14 mouse cellular contexts compared by ENCODE assay signal in the genomic region with DNA sequence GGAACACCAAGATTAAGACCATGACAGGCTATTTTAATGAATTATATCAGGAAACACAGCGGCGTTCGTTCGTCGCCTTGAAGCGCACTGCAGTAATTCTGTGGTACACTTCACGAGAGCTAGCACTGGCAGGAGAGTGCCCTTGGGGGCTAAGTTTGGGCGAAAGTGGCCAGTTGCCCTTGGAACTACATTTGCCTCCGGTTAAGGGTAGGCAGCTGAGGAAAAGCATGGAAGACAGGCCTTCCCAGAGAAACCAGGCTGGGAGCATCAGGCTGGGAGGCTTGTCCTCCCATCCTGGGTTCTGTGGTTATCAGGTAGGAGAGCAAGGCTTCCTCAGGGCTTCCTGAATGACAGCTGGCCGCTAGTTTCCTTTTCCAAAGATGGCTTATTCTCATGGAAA. TPM values are rescaled to one million over a fixed set of nuclear protein-coding genes. Genes with fewer than 3 reads are reported as not detected.
DNase-seq lines count a peak whose midpoint lies in the region; ATAC-seq and TF ChIP-seq lines count a peak whose summit lies in the region.
"Had no signal": no experiment of that assay in that cellular context is flagged by ENCODE, and none has a peak within 500 bp of the region (broad histone marks: within the 10 kb centered on the region; RNA-seq: fewer than 3 reads in every experiment).

No protein-coding gene starts in this region.

- peak overlapping the region; percentile 59; the same call in 1 of the 2 replicates for H3K27ac ChIP-seq in cerebellum, adult 2 months (ENCODE audit: insufficient read depth, low read length)
- no peak overlapping the region for H3K27ac ChIP-seq in limb, embryonic 11.5 days (replicated peaks; ENCODE audit: low read depth, low read length)
- H3K27ac ChIP-seq in limb, embryonic 10.5 days, result no peak overlapping the region
- H3K27ac ChIP-seq in intestine, postnatal 0 days (ENCODE audit: low read depth, low read length), result no peak overlapping the region
- H3K27ac ChIP-seq in forebrain, embryonic 13.5 days, result no peak overlapping the region
- H3K27ac ChIP-seq: left cerebral cortex, adult 2 months; stomach, embryonic 15.5 days had no signal

- DNase-seq in cerebellum, adult 2 months, result peak in 1 of 2 experiments; percentile 42
- no peak for DNase-seq in cerebellum, adult 11-12 months
- peak; percentile 18 for DNase-seq in limb, embryonic 11.5 days (ENCODE audit: low spot score)
- no peak for DNase-seq in limb, embryonic 10.5 days (ENCODE audit: low spot score)
- DNase-seq in adrenal gland, adult 2 months, result peak; percentile 76
- no peak for DNase-seq in gastrocnemius, postnatal 14 days
- DNase-seq: cerebellum, adult 9-11 months; kidney, postnatal 4 days; lung, adult 18-20 months had no signal

- 79% methylated on average over 10 of the region's 10 CpGs for WGBS in cerebellum, adult 2 months
- WGBS in limb, embryonic 11.5 days, result 72% methylated on average over 10 of the region's 10 CpGs
- 86% methylated on average over 10 of the region's 10 CpGs for WGBS in limb, embryonic 10.5 days
- WGBS in intestine, postnatal 0 days, result 78% methylated on average over 10 of the region's 10 CpGs
- WGBS in forebrain, embryonic 13.5 days, result 84% methylated on average over 10 of the region's 10 CpGs

- no peaks in the 10 kb centered on the region for H3K9me3 ChIP-seq in limb, embryonic 11.5 days (ENCODE audit: control insufficient read depth, low read length)
- no peaks in the 10 kb centered on the region for H3K9me3 ChIP-seq in limb, embryonic 10.5 days (replicated peaks)
- H3K9me3 ChIP-seq in intestine, postnatal 0 days (ENCODE audit: control insufficient read depth), result no peaks in the 10 kb centered on the region
- H3K9me3 ChIP-seq in forebrain, embryonic 13.5 days (replicated peaks), result no peaks in the 10 kb centered on the region
- H3K9me3 ChIP-seq: stomach, embryonic 15.5 days had no signal

- TF ChIP-seq CTCF in cerebellum, adult 2 months (IDR thresholded peaks at IDR 0.05; ENCODE audit: borderline replicate concordance, insufficient read depth, low read depth, low read length), result no peak
- no peak for TF ChIP-seq CTCF in intestine, postnatal 0 days (IDR thresholded peaks at IDR 0.05; ENCODE audit: low read depth)

- no peaks in the 10 kb centered on the region for H3K27me3 ChIP-seq in cerebellum, adult 2 months (ENCODE audit: control insufficient read depth, insufficient read depth, low read length)
- no peaks in the 10 kb centered on the region for H3K27me3 ChIP-seq in limb, embryonic 11.5 days (ENCODE audit: control insufficient read depth, insufficient read depth, low read length)
- H3K27me3 ChIP-seq in limb, embryonic 10.5 days (ENCODE audit: low read depth, poor library complexity, severe bottlenecking), result no peaks in the 10 kb centered on the region
- H3K27me3 ChIP-seq in intestine, postnatal 0 days (replicated peaks; ENCODE audit: control insufficient read depth, insufficient read depth, low read length), result no peaks in the 10 kb centered on the region
- H3K27me3 ChIP-seq in forebrain, embryonic 13.5 days, result no peaks in the 10 kb centered on the region
- H3K27me3 ChIP-seq: stomach, embryonic 15.5 days had no signal

- no peak for TF ChIP-seq POLR2A in cerebellum, adult 2 months (IDR thresholded peaks at IDR 0.05; ENCODE audit: borderline replicate concordance, insufficient read depth, low read length)

- no peak overlapping the region for H3K4me2 ChIP-seq in limb, embryonic 11.5 days (ENCODE audit: low read depth, severe bottlenecking)
- H3K4me2 ChIP-seq in intestine, postnatal 0 days (replicated peaks; ENCODE audit: low read depth), result 0 out of 2 replicates have a peak overlapping the region, but pooled peaks have one; percentile 9
- no peak overlapping the region for H3K4me2 ChIP-seq in forebrain, embryonic 13.5 days
- H3K4me2 ChIP-seq: heart, embryonic 11.5 days; stomach, embryonic 15.5 days had no signal

- ATAC-seq in limb, embryonic 11.5 days (ENCODE audit: insufficient number of reproducible peaks, low FRiP score, low TSS enrichment, low read depth), result no peak
- no peak for ATAC-seq in intestine, postnatal 0 days
- no peak for ATAC-seq in forebrain, embryonic 13.5 days

- intact Hi-C loops in gastrocnemius, postnatal 14 days (cut with DNase I; ENCODE audit: low total_unique reads), result loop anchor here (10.0 kb wide), 1 partner anchor 60 kb away; no protein-coding TSS in a partner anchor

- no peaks in the 10 kb centered on the region for H3K36me3 ChIP-seq in limb, embryonic 11.5 days (ENCODE audit: control insufficient read depth, insufficient read depth, low read length)
- peaks cover 16% of the 10 kb centered on the region for H3K36me3 ChIP-seq in limb, embryonic 10.5 days
- H3K36me3 ChIP-seq in intestine, postnatal 0 days (ENCODE audit: control insufficient read depth, insufficient read depth), result 0 out of 2 replicates have a peak, but pooled peaks cover 4% of the 10 kb centered on the region
- no peaks in the 10 kb centered on the region for H3K36me3 ChIP-seq in forebrain, embryonic 13.5 days (ENCODE audit: poor library complexity, severe bottlenecking)
- H3K36me3 ChIP-seq: stomach, embryonic 15.5 days had no signal

- H3K4me3 ChIP-seq in cerebellum, adult 2 months (replicated peaks; ENCODE audit: insufficient read depth, low read depth, low read length), result no peak overlapping the region
- no peak overlapping the region for H3K4me3 ChIP-seq in limb, embryonic 11.5 days (ENCODE audit: low read depth, low read length)
- no peak overlapping the region for H3K4me3 ChIP-seq in limb, embryonic 10.5 days
- H3K4me3 ChIP-seq in intestine, postnatal 0 days (ENCODE audit: low read depth, low read length), result no peak overlapping the region
- no peak overlapping the region for H3K4me3 ChIP-seq in forebrain, embryonic 13.5 days
- H3K4me3 ChIP-seq: left cerebral cortex, adult 2 months; stomach, embryonic 15.5 days had no signal

- no peak overlapping the region for H3K9ac ChIP-seq in limb, embryonic 11.5 days (ENCODE audit: low read length)
- no peak overlapping the region for H3K9ac ChIP-seq in intestine, postnatal 0 days (ENCODE audit: low read depth, low read length)
- H3K9ac ChIP-seq in forebrain, embryonic 13.5 days, result no peak overlapping the region
- H3K9ac ChIP-seq: stomach, embryonic 15.5 days had no signal

- H3K4me1 ChIP-seq in cerebellum, adult 2 months (ENCODE audit: control insufficient read depth, insufficient read depth, low read length), result peaks cover 7% of the 10 kb centered on the region
- no peaks in the 10 kb centered on the region for H3K4me1 ChIP-seq in limb, embryonic 11.5 days (ENCODE audit: control insufficient read depth, insufficient read depth, low read length)
- peaks cover 15% of the 10 kb centered on the region for H3K4me1 ChIP-seq in limb, embryonic 10.5 days
- H3K4me1 ChIP-seq in intestine, postnatal 0 days (replicated peaks; ENCODE audit: control insufficient read depth, insufficient read depth, low read length), result peaks cover 6% of the 10 kb centered on the region; the same call in 1 of the 2 replicates
- peaks cover 9% of the 10 kb centered on the region for H3K4me1 ChIP-seq in forebrain, embryonic 13.5 days

RNA-seq across cellular contexts. Expression of a gene that starts 8.4 kb away (rescaled TPM):
- 11.3 and 12.8 TPM in 2 replicates for polyA plus RNA-seq in cerebellum, adult 2 months (2012; rRNA removed)
- 29.1 and 33.5 TPM in 2 replicates for polyA plus RNA-seq in limb, embryonic 11.5 days (2014; fragmentation: Nextera tagmentation; extraction: Ambion mirVana)
- polyA plus RNA-seq in limb, embryonic 10.5 days (2016; fragmentation: Nextera tagmentation; extraction: Ambion mirVana), result 37.3 and 37.9 TPM in 2 replicates
- total RNA-seq in adrenal gland, adult 2 months (2021), result 10 to 100 TPM; 80.3 to 95.3 TPM
- polyA plus RNA-seq in adrenal gland, adult 2 months (2012; rRNA removed), result 7.6 and 7.7 TPM in 2 replicates
- polyA plus RNA-seq in intestine, postnatal 0 days (2015; fragmentation: Nextera tagmentation; extraction: Ambion mirVana), result 27.8 and 31.1 TPM in 2 replicates
- total RNA-seq in gastrocnemius, postnatal 14 days (2021), result 10 to 100 TPM; 36.7 to 37.0 TPM
- 23.3 and 25.3 TPM in 2 replicates for polyA plus RNA-seq in forebrain, embryonic 13.5 days (2015; fragmentation: Nextera tagmentation; extraction: Ambion mirVana)

Comparison
In these comparisons a context has a peak if more than half of its experiments do, and no peak if none do; other contexts are left out.
1. DNase-seq: peak in limb, embryonic 11.5 days (single experiment) and adrenal gland, adult 2 months (single experiment); none in cerebellum, adult 11-12 months (single experiment), limb, embryonic 10.5 days (single experiment) and gastrocnemius, postnatal 14 days (single experiment).